Mouse (Mus musculus) adrenal gland, postnatal 25 days (tissue): ENCODE results near the gene Fbxl17. TPM values are rescaled to one million over a fixed set of nuclear protein-coding genes. Genes with fewer than 3 reads are reported as not detected.

Experiments used
- DNase-seq: peaks from one replicate; pipeline ENCODE4 v3.0.0; 2021; ENCODE audit warnings: mixed read lengths
- total RNA-seq: library from RNA; stranded (reverse); gene quantifications from 2 replicates; pipeline ENCODE4 v1.2.3, GENCODE M21; 2021

The Fbxl17 gene
- total RNA-seq, 1 experiment from 2014 or later, result 42.4 TPM

DNA sequence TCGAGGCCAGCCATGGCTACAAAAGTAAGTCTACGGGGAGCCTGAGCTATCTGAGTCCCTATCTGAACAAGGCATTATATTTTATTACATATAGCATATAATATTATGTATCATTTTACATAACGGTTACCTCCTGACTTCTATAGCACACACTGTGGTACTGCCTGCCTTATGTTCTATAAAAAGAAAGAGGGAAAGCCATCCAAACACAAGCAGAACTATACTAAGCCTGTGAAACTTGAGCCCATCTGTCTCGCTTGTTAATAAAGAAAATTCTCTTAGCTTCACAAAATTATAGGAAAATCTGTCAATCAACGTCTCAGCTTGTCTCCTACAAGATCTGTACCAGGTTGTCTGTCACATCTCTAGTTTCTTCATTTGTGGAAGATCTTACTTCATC lies 173.6 kb downstream of the Fbxl17 start:
- no peak for DNase-seq

DNA sequence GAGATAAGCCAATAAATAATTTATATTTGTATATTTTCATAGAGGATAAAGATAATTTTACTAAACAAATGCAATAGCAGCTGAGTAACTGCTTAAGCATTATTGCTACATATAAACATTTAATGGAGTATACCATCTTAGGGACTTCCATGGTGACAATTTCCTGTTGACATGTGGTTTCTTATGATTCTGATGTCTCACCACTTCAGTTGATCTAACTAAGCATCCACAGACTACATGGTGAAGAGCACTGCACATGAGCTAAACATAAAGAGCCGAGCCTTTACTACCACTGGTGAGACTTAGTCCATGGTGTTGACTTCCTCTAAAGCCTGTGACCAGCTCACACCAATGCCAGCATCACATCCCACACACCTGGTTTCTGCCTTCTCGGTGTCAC lies 175.1 kb downstream of the Fbxl17 start:
- DNase-seq, result no peak

DNA sequence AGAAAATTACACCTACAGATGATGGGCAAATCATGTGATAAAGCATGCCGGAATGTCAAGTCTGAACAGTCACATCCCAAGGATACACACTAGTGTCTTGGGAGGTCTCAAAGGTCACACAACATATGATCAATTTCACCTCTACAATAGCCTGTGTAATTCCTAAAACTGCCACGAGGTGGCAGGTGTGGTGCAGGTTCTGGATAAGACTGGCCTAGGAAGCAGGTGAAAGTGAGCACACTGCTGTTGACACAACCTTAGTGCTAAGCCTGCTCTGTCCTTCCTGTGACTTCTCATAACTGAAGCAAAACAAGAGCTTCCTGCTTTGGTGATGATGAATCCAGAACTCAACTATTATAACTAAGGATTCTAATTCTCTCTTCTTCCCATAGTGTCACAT lies 175.8 kb downstream of the Fbxl17 start:
- DNase-seq, result peak; percentile 62

DNA sequence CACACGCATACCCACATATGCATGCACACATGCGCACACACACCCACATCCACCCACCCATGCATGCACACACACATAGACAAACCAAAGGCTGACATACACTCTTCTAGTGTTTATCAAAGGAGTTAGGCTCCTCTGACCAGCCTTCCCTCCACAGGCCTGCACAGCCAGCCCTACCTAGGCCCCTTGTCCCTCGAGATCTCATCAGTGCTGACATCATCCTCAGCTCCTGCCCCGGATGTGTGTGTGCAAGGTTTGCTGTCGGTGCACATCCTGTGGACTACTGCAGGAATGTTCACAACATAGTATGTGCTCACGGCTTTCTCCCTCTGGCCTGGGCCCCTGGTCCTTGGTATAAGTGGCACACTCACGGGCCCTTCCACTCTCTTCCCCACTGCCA lies 177.0 kb downstream of the Fbxl17 start:
- DNase-seq, result no peak

DNA sequence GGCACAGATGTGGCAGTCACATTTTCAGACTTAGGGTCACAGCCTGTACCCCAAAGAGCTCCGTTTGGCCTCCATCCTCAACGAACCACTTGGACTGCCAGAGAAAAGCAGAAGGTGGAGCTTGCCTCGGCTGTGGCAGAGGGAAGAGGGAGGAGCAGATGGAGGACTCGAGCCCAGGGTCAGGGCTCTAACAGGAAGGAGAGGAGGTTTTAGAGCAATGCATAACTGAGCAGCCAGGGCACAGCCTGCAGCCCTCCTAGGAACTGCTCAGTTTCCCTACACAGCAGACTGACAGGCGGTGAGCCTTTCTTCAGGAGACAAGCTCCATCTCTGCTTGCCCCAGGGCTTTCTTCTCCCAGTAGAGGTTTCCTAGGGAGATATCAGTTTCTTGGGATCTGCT lies 178.5 kb downstream of the Fbxl17 start:
- no peak for DNase-seq

DNA sequence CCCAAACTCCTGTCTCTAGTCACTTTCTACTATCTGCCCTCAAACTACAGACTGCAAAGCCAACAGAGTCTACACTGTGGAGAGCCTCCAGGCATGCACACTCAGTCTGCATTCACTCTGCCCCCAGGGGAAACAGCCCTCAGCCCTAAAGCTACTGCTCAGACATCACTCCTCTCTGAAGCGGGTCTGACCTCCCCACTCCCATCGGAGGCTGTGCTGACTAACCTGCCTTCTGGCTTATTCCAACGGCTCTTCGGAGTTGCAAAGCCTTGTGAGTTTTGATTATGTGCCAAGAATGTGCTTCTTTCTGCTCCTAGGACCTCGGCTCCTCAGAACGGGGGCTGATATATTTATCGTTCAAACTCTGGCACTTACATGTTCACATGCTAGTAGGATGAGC lies 182.3 kb downstream of the Fbxl17 start:
- DNase-seq, result peak; percentile 11

DNA sequence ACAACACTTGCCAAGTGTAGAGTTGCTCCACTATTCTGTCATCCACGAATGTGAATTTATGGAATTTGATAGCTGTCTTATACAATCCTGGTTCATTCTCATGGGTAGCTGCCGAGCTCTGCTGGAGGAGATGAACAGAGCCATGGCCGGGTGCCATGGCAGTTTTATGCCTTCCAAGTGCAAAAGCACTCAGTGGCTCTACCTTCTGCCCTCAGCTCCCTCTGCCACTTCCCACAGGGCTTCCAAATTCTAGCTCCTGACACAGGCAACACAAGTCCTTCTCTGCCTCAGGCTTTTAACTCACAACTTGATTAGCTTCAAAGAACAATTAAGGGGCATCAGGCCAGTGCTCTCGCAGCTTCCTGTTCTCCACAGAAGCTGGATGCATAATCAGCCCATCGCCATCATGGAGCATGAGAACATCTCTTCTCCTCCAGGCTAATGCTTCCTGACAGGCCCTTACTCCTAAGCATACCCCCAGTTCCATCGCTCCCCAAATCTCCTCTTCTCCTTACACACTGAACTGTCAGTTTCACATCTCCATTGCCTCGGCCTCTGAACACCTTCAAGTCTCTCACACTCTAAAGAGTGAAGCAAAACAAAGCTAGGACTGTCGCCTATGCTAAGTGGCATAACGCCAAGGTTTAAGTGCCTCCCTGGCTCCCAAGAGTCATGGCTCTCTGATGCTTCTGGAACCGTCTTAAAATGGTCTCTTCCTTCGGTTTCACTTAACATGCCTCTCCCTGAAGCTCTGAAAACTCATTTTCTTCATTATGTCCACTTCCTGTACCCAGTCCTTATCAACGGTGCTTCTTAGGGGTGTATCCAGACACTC lies 184.0 kb downstream of the Fbxl17 start:
- DNase-seq, result no peak

DNA sequence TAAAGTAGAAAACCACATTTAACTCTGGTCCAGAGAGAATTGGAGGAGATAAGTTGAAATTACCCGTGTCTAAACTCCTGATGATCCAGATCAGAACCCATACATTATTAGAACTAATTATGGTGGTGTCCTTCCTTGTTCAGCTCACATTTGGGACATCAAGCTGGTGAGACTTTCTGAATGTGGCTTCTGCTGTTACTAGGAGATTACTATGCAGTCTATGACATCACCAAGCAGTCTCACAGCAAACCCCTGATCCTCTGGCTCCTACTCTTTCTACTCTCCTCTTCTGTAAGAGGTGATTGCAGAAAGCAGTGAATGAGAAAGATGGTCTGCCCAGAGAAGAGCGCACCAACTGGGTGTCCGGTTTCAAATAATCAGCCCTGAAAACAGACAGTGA lies 187.0 kb downstream of the Fbxl17 start:
- no peak for DNase-seq

DNA sequence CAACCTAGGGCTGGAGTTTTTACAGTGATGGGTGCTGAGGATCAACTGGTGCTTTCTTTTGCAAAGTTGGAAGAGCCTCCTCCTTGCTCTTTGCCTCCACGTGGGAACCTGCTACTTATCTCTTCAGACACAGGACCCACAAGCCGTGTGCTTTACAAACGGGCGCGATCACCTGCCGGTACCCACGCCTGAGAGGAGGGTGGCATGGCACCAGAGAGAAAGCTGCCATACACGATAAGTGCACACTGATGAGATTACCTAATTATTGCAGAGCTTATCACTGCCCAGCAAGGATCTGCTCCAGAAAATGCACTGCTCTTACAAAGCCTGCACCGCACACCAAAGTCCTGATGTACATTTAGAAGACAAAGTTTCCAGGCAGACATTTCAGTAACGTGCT lies 187.5 kb downstream of the Fbxl17 start:
- no peak for DNase-seq

DNA sequence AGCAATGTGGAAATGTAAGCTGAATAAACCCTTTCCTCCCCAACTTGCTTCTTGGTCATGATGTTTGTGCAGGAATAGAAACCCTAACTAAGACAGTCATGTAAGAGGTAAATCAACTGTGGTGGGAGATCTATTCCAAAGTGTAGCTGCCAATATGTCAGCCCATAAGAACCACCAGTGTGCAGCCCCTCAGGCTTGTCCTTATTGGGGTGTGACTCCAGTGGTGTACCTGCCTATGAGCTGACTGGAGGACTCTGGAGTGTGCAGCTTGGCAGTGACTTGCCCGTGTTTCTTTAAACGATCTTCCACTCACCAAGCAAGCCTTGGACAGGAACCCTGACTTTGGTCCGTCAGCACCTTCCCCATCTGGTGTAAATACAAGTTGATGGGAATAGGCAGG lies 188.2 kb downstream of the Fbxl17 start:
- no peak for DNase-seq

DNA sequence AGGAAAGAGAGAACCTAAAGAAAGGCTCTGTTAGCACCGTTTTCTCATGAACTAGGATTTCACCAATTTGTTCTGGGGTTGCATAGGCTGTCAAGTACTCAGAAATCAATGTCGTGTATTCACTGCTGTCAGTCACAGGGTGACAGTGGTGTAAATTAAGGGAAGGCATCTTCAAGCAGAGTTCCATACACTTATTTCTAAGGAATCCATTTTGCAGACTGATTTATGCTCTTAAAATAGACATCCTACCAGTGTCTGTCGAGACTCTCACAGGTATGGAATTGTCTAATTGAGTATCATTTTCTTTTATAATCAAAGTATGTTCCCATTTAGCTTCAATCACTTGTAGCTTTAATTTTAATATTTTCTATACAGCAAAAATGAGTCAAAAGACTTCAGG lies 189.8 kb downstream of the Fbxl17 start:
- no peak for DNase-seq

DNA sequence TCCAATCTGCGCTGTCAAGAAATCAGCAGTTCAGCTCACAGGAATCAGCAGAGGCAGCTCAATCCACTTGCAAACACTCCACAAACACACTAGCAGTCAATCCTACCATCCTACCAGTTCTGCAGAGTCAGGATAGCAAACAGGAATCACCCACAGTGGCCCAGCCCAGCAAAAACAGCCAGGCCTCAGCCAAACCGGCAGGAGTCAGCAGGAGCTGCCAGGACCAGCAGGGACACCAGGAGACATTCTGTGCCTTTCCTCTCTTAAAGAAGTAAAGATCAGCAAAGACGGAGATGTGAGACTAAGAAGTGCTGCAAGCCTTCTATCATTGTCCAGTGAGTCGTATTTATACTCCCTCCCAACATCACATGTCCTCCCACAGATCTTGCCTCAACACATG lies 196.0 kb downstream of the Fbxl17 start:
- DNase-seq, result no peak

DNA sequence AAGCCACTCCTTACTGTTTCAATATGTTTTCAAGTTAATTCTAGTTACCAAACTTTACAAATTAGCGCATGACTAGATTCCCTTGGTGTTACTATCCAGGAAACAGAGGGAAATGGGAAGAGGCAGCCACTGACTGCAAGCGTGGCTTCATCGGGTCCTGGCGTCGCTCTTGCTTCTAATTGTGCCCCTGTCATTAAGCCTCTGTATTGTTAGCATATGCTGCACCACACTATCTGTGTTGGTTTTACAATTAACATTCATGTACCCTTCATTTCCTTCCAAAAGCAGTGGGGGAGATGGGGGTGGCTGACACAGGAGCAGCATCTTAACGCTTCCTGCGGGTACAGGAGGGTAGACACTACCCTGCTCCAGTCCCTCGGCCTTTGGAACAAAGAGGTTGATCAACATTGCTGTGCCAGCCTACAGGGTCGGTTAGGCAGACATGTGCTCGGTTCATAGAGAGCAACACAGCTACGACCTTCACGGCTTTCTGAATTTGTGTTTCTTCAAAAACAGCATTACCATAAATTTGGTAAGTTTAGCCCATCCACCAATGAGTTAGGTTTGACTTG lies 197.9 kb downstream of the Fbxl17 start:
- no peak for DNase-seq

DNA sequence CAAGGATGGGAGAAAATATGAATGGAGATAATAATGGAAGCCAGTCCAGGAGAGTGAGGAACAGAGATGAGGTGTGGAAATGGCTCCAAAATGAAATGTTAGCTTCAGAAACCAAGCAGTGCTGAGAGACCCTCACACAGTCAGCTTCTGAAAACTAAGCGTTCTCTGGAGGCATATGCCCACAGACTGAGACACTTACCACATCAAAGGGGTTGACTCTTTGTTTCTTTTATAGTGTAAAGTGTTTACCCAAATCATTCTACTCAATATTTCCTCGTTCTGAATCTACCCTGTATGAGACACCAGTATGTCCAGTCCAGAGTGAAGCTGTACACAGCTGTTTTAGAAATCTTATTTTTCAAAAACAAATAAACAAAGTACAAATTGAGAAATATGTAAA lies 204.3 kb downstream of the Fbxl17 start:
- DNase-seq, result no peak

DNA sequence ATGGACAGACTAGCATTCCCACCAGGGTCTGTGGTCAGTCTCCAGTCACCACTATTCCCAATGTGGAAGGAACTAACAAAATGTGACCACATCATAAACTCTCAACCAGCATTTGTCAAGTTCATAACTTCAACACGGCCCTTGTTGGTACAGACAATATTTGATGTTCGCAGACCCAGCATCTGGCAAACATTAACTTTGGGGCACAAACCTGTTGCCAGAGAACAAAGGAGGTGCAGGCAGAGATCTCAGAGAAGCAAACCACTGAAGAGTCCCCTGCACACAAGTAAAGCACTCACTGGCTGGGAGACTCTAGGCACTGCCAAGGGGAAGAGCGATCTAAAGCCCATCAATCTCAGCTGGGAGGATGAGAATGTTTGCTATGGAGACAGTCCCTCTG lies 204.9 kb downstream of the Fbxl17 start:
- no peak for DNase-seq

DNA sequence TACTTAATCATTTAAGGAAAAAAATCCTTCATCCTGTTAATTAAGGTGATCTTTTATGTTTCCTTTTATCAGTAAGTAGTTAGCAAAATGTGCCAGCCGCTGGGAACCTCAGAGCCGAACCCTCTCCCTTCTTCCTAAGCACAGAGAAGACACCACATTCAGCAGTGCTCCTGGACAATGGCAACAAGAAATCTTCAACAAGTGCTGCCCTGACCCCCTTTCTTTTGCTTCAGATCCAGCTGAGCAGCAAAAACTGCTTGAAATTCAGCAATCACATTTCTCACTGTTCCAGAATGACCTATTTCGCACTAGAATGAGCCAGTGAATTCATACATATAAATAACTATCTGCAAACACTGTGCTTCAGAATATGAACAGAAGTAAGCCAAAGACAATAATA lies 205.8 kb downstream of the Fbxl17 start:
- DNase-seq, result no peak

DNA sequence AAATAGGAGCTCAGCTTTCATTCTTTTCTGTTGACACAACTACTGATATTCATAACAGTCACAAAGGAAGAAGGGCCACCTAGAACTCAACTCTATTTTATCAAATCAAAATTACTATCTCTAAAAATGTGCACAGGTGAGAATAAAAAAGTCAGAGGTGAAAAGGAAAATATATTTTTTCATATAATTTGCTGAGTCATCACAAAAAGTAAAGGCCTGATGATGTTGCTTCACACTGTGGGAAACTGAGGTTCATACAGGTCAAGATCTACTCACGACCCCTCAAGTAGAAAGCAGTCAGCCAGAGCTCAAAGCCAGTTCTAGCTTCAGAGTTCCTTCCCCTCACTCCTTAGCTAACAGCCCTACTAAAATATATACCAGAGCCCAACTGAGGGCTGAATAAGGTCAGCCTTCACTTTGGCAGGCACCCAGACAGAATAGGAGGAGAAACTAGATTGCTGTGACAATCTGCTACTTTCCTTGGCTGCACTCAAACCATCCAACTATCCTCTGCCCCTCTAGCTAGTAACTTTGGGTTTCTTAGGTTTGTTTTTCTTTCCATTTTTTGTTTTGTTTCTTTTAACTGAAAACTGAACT lies 210.4 kb downstream of the Fbxl17 start:
- DNase-seq, result peak; percentile 6

DNA sequence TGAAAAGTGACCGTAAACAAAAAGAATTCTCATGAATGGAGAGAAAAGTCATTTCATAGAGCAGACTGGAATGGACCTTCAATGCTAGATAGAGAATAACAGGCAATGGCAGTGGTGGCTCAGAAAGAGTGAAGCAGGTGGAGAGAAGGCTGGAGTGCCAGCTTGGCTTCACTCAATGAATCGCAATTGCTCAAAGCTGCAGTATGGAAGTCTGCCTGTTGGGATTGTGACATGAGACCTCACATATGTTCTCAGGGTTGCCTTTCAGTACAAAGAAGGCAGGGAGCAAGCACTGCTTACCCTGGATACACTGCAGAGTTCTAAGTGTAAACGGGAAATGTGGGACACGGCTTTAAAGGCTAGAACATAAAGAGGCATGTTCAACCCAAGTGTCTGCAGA lies 211.0 kb downstream of the Fbxl17 start:
- DNase-seq, result no peak

DNA sequence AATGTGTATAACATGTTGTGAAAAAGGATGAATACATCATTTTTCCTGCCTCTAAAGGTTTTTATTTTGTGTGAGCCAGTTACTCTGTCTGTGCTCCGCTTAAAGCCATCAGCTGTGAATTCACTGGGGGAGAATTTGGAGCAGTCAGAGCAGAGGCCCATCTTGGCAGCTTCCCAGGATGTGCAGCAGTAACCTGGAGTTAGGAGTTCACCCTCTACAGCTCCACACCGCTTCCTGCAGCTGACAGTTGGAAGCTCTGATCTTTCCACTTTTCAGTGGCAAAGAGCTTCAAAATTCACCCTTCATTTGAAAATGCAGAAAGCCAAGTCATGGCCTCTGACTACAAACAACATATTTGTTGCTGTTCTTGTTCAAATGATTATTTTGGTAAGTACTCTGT lies 212.4 kb downstream of the Fbxl17 start:
- peak; percentile 29 for DNase-seq

DNA sequence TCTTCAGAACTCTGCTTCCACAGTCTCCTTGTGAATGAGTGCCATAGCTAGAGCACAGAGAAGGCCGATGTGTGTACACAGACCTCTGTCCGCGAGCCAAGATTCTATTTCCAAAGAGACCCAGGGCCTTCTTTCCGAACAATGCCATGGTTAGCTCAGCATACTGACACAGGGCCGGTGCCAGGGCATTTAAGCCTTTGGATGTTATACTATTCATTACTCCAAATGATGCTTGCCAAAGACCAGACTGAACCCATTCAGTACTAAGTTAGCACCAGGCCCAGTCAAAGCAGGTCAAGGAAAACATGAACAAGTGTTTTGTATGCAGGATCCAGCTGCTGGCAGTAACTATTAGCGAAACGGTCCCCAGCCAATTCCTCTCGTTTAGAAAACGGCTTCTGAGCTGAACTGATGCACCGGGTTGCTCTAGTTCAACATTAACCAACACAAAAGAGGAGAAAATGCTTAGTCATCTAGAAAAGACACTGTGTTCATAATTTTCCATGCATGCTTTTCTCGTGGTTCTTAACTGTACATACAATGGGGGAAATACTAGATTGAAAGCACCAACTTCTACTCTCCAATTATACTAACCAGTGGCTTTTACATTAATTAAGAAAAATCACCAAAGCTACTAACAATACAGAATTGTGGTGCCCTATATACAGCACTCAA lies 214.4 kb downstream of the Fbxl17 start:
- no peak for DNase-seq

DNA sequence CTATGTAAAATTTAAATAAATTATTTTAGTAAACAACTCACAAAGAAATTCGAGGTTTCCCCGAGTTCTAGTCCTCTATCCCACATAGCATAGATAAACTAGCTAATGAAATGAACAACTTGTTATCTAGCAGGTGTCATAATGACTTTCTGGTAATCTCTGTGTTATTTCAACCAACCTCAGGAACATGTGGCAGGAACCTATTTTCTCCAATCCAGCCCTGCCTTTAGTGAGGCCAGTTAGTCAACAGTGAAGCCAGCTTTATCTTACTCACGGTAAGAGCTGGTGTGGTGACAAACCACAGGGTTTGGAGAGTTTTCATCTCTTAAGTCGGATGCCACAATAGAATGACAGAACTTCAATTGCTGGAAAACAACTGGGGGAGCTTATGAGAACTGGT lies 215.7 kb downstream of the Fbxl17 start:
- no peak for DNase-seq

DNA sequence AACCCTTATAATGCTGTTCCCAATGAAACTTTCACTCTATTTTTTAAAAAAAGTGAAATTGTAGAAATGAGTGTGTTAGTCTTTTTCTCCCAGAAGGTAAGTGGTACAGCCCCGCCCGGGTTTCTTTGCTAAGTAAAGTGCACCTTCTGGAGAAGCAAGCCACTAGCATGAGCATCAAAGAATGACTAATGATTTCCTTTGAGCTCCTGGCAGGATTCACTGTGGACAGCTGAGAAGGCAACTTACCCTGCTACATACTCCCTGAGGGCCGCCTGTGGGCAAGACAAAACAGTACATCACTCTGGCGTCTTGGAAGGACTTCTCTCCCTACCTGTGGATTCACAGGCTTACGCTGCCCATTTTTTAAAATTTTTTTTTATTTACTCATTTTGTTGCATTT lies 217.8 kb downstream of the Fbxl17 start:
- no peak for DNase-seq

DNA sequence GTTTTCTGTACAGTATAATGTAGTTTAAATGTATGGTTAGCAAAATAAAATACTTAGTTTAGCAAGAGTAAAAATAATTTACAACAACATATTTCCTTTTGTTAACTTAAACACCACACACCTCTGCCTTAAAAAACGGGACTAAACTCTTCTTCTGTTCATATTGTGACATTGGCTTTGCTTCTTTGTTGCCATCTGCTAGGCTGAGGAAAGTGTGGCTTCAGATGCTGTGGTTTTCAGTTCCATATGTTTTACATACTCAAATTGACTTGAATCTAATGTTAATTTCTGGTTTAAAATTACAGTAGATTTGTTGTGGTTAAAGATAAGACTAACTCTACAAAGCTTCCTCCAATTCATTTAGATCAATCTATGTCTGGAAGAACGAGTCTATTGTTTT lies 218.8 kb downstream of the Fbxl17 start:
- DNase-seq, result no peak
